Mouse (Mus musculus) lung, embryonic 14.5 days (tissue): ENCODE results near the gene Mpig6b. TPM values are rescaled to one million over a fixed set of nuclear protein-coding genes. Genes with fewer than 3 reads are reported as not detected.

Source experiments
- ATAC-seq: fragments of 200-750 bp; cut with Nextera tagmentation; 2 replicates; pipeline ENCODE4 v1.8.0; 2017; ENCODE audit warnings: mild to moderate bottlenecking, moderate TSS enrichment, moderate library complexity; ENCODE audit not compliant: insufficient read depth
- DNase-seq: peaks from one replicate; pipeline ENCODE4 v3.0.0-alpha.2; 2015
- H3K27ac ChIP-seq: fragments of 300-500 bp; sonication (generic); 2 replicates; pipeline ENCODE4 v1.5.1; 2014; ENCODE audit warnings: low read depth, mild to moderate bottlenecking, moderate library complexity
- H3K27me3 ChIP-seq: fragments of 300-500 bp; sonication (generic); 2 replicates; pipeline ENCODE4 v1.6.1; 2014; ENCODE audit warnings: low read length, control low read depth; ENCODE audit not compliant: insufficient read depth
- H3K36me3 ChIP-seq: fragments of 300-500 bp; sonication (generic); 2 replicates; pipeline ENCODE4 v1.6.1; 2014; ENCODE audit warnings: control low read depth; ENCODE audit not compliant: insufficient read depth
- H3K4me1 ChIP-seq: fragments of 300-500 bp; sonication (generic); 2 replicates; pipeline ENCODE4 v1.6.1; 2014; ENCODE audit warnings: antibody characterized with exemption, control low read depth; ENCODE audit not compliant: insufficient read depth
- H3K4me2 ChIP-seq: fragments of 300-500 bp; sonication (generic); 2 replicates; pipeline ENCODE4 v1.6.1; 2014; ENCODE audit warnings: mild to moderate bottlenecking
- H3K4me3 ChIP-seq: fragments of 300-500 bp; sonication (generic); 2 replicates; pipeline ENCODE4 v1.5.1; 2014; ENCODE audit warnings: low read depth, low read length
- H3K9ac ChIP-seq: fragments of 300-500 bp; sonication (generic); 2 replicates; pipeline ENCODE4 v1.6.1; 2014
- H3K9me3 ChIP-seq: fragments of 300-500 bp; sonication (generic); 2 replicates; pipeline ENCODE4 v1.6.1; 2016; ENCODE audit warnings: low read depth, low read length, control low read depth
- CTCF ChIP-seq: IDR thresholded peaks from 2 replicates; pipeline ENCODE4 v1.5.1; 2016; ENCODE audit warnings: antibody characterized with exemption, low read depth
- WGBS: fragments of 180-500 bp; shearing (Covaris S2); extraction: QIAGEN DNeasy Blood & Tissue Kit; methylation state at CpG from one replicate; pipeline ENCODE4 v1.1.7; 2014; 5-methylcytosine and 5-hydroxymethylcytosine counted together
- polyA plus RNA-seq: library from polyadenylated mRNA; unstranded; fragments of >200 nt; fragmentation: Nextera tagmentation; extraction: Ambion mirVana; gene quantifications from 2 replicates; pipeline ENCODE4 v1.2.1, GENCODE M21; 2014

Gene Mpig6b
- polyA plus RNA-seq, 1 experiment from 2014 or later = 1.4 TPM

DNA sequence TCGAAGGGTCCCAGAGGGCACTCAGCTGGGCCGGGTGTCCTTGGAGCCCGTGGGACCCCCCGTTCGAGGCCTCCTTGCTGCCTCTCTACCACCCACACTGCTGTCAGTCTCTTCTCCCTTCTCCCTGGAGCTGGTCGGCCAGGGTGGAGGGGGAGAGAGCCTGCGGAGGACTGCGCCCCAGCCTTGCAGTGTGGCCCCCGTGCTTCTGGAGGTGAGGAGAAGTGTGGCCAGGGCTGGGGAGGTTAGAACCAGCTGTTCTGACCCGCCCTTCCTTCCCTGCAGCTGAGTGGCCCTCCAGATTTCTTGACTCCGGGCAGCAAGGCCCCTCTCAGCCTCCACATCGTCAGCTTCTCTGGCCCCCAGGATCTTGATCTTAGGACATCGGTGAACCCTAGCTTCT lies 41.7 kb downstream of the Mpig6b start:
- Histone ChIP-seq H3K4me1 (peaks cover 4% of the 10 kb centered on the region; the same call in 1 of the 2 replicates), H3K9ac (no peak overlapping the region), H3K4me2 (no peak overlapping the region), H3K9me3 (no peaks in the 10 kb centered on the region), H3K4me3 (no peak overlapping the region), H3K36me3 (no peaks in the 10 kb centered on the region), H3K27me3 (no peaks in the 10 kb centered on the region), H3K27ac (no peak overlapping the region)
- DNase-seq (no peak), ATAC-seq (no peak)
- no peak for TF ChIP-seq CTCF
- WGBS = 46% methylated on average over 13 of the region's 13 CpGs

DNA sequence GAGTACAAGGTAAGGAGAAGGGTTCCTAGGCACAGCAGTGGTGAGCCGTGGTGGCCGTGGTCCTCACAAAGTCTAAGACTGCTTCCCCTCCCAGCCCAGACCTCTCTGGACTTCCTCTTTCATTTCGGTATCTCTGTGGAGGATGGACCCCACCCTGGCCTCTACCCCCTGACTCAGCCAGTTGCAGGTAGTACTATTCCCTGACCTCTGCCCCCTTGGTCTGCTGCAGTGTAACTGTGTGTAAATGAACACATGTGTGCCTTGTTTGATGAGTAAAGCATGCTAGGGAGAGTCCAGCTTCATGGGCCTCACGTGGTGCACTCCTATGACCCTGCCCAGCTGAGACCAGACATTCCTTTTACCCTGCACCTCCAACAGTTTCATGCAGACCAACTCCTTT lies 42.2 kb downstream of the Mpig6b start:
- WGBS = 68% methylated on average over 4 of the region's 4 CpGs
- Histone ChIP-seq H3K4me1 (peaks cover 4% of the 10 kb centered on the region; the same call in 1 of the 2 replicates), H3K27ac (no peak overlapping the region), H3K9ac (no peak overlapping the region), H3K9me3 (no peaks in the 10 kb centered on the region), H3K4me2 (no peak overlapping the region), H3K27me3 (no peaks in the 10 kb centered on the region), H3K4me3 (no peak overlapping the region), H3K36me3 (no peaks in the 10 kb centered on the region)
- DNase-seq = no peak
- TF ChIP-seq CTCF = no peak
- no peak for ATAC-seq

- H3K36me3 ChIP-seq = no peaks in the 10 kb centered on the region
- H3K9ac ChIP-seq = no peak overlapping the region
- no peak for TF ChIP-seq CTCF
- H3K9me3 ChIP-seq = no peaks in the 10 kb centered on the region
- H3K27ac ChIP-seq = no peak overlapping the region
- 73% methylated on average over 5 of the region's 5 CpGs for WGBS
- peaks cover 4% of the 10 kb centered on the region; the same call in 1 of the 2 replicates for H3K4me1 ChIP-seq
- H3K27me3 ChIP-seq = no peaks in the 10 kb centered on the region
- no peak for DNase-seq
- no peak for ATAC-seq
- H3K4me2 ChIP-seq = no peak overlapping the region
- no peak overlapping the region for H3K4me3 ChIP-seq
Observed at GRCm38 (mm10) chr17:35023221-35023620, 42.8 kb downstream of the Mpig6b start.

DNA sequence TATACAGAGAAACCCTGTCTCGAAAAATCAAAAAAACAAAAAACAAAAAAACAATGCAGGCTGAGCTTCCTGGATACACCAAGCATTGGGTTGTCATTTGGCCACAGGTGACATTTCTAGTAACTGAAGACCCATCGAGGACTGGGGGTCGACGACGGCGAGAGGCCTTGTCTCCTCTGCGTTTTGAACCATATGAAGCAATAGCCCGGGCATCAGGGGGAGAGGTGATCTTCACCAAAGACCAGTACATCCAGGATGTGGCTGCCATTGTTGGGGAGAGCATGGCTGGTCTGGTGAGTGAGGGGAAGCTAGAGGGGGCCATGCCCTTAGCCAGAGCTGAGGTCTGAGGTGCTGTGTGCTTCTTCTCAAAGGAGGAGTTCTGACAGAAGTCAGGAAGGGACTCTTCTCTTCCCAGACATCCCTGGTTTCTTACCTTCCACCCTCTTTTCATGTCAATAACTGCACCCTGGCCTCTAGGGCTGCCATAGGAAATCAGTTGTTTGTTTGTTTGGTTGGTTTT lies 43.4 kb downstream of the Mpig6b start:
- H3K4me1 ChIP-seq = peaks cover 4% of the 10 kb centered on the region; the same call in 1 of the 2 replicates
- no peak for TF ChIP-seq CTCF

GRCm38 (mm10) chr17:35021842-35022477 lies 44.0 kb downstream of the Mpig6b start:
- WGBS = 30% methylated on average over 6 of the region's 6 CpGs
- H3K4me3 ChIP-seq = no peak overlapping the region
- no peak overlapping the region for H3K9ac ChIP-seq
- peak; percentile 26 for DNase-seq
- no peak overlapping the region for H3K4me2 ChIP-seq
- H3K4me1 ChIP-seq = peaks cover 4% of the 10 kb centered on the region; the same call in 1 of the 2 replicates
- H3K27ac ChIP-seq = no peak overlapping the region
- no peaks in the 10 kb centered on the region for H3K27me3 ChIP-seq
- peak; percentile 23; the same call in 1 of the 2 replicates for ATAC-seq
- H3K36me3 ChIP-seq = peaks cover 8% of the 10 kb centered on the region; the same call in 1 of the 2 replicates
- no peaks in the 10 kb centered on the region for H3K9me3 ChIP-seq
- no peak for TF ChIP-seq CTCF

More for the DNA sequence above, 43.4 kb downstream of the Mpig6b start:
- Histone ChIP-seq H3K4me2 (no peak overlapping the region), H3K27me3 (no peaks in the 10 kb centered on the region), H3K36me3 (0 out of 2 replicates have a peak, but pooled peaks cover 2% of the 10 kb centered on the region), H3K27ac (no peak overlapping the region), H3K9me3 (no peaks in the 10 kb centered on the region), H3K4me3 (no peak overlapping the region), H3K9ac (no peak overlapping the region)
- DNase-seq (no peak), ATAC-seq (no peak)
- WGBS = 90% methylated on average over 8 of the region's 8 CpGs

- ATAC-seq = peak; percentile 57
- Histone ChIP-seq H3K27ac (no peak overlapping the region), H3K9me3 (no peaks in the 10 kb centered on the region), H3K4me2 (peak overlapping the region; percentile 33), H3K4me1 (peaks cover 4% of the 10 kb centered on the region; the same call in 1 of the 2 replicates), H3K9ac (no peak overlapping the region), H3K4me3 (no peak overlapping the region), H3K36me3 (peaks cover 13% of the 10 kb centered on the region), H3K27me3 (no peaks in the 10 kb centered on the region)
- peak; percentile 100 for TF ChIP-seq CTCF
- peak; percentile 90 for DNase-seq
- WGBS = 8% methylated on average over 17 of the region's 17 CpGs
Observed at GRCm38 (mm10) chr17:35021163-35021808, 44.7 kb downstream of the Mpig6b start.

GRCm38 (mm10) chr17:35020551-35020950 lies 45.4 kb downstream of the Mpig6b start:
- Histone ChIP-seq H3K4me3 (no peak overlapping the region), H3K4me2 (no peak overlapping the region), H3K4me1 (no peaks in the 10 kb centered on the region), H3K36me3 (peaks cover 20% of the 10 kb centered on the region), H3K27me3 (no peaks in the 10 kb centered on the region), H3K27ac (no peak overlapping the region), H3K9me3 (no peaks in the 10 kb centered on the region), H3K9ac (no peak overlapping the region)
- no peak for ATAC-seq
- no peak for TF ChIP-seq CTCF
- DNase-seq = no peak
- WGBS = 85% methylated on average over 8 of the region's 8 CpGs
